ENCODE assay signal across 1 mouse cellular context in the genomic region with DNA sequence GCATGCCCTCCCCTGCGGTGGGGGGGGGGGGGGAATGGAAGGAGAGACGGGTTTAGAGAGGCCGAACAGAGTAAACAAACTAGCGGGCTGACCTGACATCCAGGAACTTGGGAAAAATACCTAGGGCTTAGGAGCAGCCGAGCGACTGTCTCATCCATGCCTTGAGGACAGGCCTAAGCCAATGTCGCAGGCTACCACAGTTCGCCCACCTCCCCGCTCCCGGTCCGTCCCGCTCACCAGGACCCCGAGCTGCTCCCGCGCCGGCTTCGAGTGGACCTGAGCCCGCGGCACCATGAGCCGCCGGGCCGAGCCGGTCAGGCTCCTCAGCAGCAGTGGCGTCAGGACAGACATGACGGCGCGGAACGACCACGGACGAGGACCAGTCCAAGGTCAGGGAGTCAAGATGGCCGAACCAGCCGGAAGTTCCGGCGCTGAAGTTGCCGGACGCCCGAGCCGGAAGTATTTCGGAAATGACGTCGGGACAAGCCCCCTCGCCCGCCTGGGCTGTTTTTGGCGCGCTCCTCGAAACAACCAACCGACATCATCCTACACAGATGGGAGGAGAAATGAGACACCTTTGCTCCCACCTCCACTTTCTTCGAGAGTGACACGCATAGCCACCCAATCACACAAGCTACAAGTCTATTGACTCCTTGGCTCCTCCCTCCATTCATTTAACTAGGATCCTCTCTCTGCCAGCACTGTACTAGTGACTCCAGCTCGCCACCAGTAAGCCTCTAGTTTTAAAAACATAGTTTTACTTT.
TF ChIP-seq lines count a peak whose summit lies in the region.

Gene Cox8a (minus strand): TSS at position 455 of the 764 bp plus-strand sequence.

TF ChIP-seq in myocyte, 11 proteins besides CTCF, POLR2A, EP300 and RAD21 (continued from another document):
- no peak for TF ChIP-seq MYOG (IDR thresholded peaks at IDR 0.05; ENCODE audit: control insufficient read depth in 1 of 3, insufficient read depth in 1 of 3, insufficient read length in 2 of 3, low read depth in 2 of 3)
TF ChIP-seq in myocyte: peak in this region for 4.
